Mouse (Mus musculus): ENCODE results near the gene Stard13. TPM values are rescaled to one million over a fixed set of nuclear protein-coding genes. Genes with fewer than 3 reads are reported as not detected.
A peak's percentile ranks its signal among the peaks of the same experiment; 100 is the strongest.

Stard13 gene
- polyA plus RNA-seq, 1 experiment from 2014 or later, result 2.4 TPM

GRCm38 (mm10) chr5:151247115-151247875 is 13.7 kb upstream of the Stard13 start:
- 66% methylated on average over 11 of the region's 11 CpGs for WGBS
- Histone ChIP-seq H3K4me1 (no peaks in the 10 kb centered on the region), H3K9ac (no peak overlapping the region), H3K36me3 (ENCODE audit: poor library complexity, severe bottlenecking) (no peaks in the 10 kb centered on the region), H3K27me3 (no peaks in the 10 kb centered on the region), H3K4me3 (no peak overlapping the region), H3K4me2 (no peak overlapping the region), H3K27ac (no peak overlapping the region), H3K9me3 (replicated peaks) (no peaks in the 10 kb centered on the region)
- peak; percentile 45; the same call in 1 of the 2 replicates for ATAC-seq

GRCm38 (mm10) chr5:151246287-151246686 is 12.7 kb upstream of the Stard13 start:
- no peak overlapping the region for H3K4me3 ChIP-seq
- H3K9ac ChIP-seq, result no peak overlapping the region
- H3K4me2 ChIP-seq, result no peak overlapping the region
- no peak for ATAC-seq
- H3K27ac ChIP-seq, result no peak overlapping the region
- no peaks in the 10 kb centered on the region for H3K36me3 ChIP-seq (ENCODE audit: poor library complexity, severe bottlenecking)
- H3K27me3 ChIP-seq, result no peaks in the 10 kb centered on the region
- 86% methylated on average over 2 of the region's 2 CpGs for WGBS
- no peaks in the 10 kb centered on the region for H3K4me1 ChIP-seq
- H3K9me3 ChIP-seq (replicated peaks), result no peaks in the 10 kb centered on the region

- no peaks in the 10 kb centered on the region for H3K36me3 ChIP-seq (ENCODE audit: poor library complexity, severe bottlenecking)
- H3K4me1 ChIP-seq, result no peaks in the 10 kb centered on the region
- no peak overlapping the region for H3K27ac ChIP-seq
- H3K4me3 ChIP-seq, result no peak overlapping the region
- H3K9ac ChIP-seq, result no peak overlapping the region
- no peak for ATAC-seq
- H3K9me3 ChIP-seq (replicated peaks), result no peaks in the 10 kb centered on the region
- no peak overlapping the region for H3K4me2 ChIP-seq
- H3K27me3 ChIP-seq, result no peaks in the 10 kb centered on the region
- WGBS, result 92% methylated on average over 5 of the region's 5 CpGs
These were observed 11.9 kb upstream of the Stard13 start for GRCm38 (mm10) chr5:151245571-151245970.

- no peak for ATAC-seq
- Histone ChIP-seq H3K9ac (no peak overlapping the region), H3K9me3 (replicated peaks) (no peaks in the 10 kb centered on the region), H3K4me1 (peaks cover 2% of the 10 kb centered on the region; the same call in 1 of the 2 replicates), H3K27me3 (peaks cover 6% of the 10 kb centered on the region; the same call in 1 of the 2 replicates), H3K4me3 (no peak overlapping the region), H3K4me2 (no peak overlapping the region), H3K36me3 (ENCODE audit: poor library complexity, severe bottlenecking) (no peaks in the 10 kb centered on the region), H3K27ac (no peak overlapping the region)
- WGBS, result 83% methylated on average over 9 of the region's 9 CpGs
These were observed 5.1 kb upstream of the Stard13 start for GRCm38 (mm10) chr5:151238730-151239129.

- no peaks in the 10 kb centered on the region for H3K36me3 ChIP-seq (ENCODE audit: poor library complexity, severe bottlenecking)
- 74% methylated on average over 5 of the region's 5 CpGs for WGBS
- H3K27me3 ChIP-seq, result peaks cover 20% of the 10 kb centered on the region
- no peaks in the 10 kb centered on the region for H3K9me3 ChIP-seq (replicated peaks)
- no peak overlapping the region for H3K4me2 ChIP-seq
- ATAC-seq, result no peak
- H3K9ac ChIP-seq, result no peak overlapping the region
- no peak overlapping the region for H3K27ac ChIP-seq
- H3K4me1 ChIP-seq, result peaks cover 11% of the 10 kb centered on the region; the same call in 1 of the 2 replicates
- H3K4me3 ChIP-seq, result no peak overlapping the region
These were observed 2.8 kb upstream of the Stard13 start for GRCm38 (mm10) chr5:151236411-151236810.

- Histone ChIP-seq H3K4me2 (peak overlapping the region; percentile 91), H3K9me3 (replicated peaks) (no peaks in the 10 kb centered on the region), H3K36me3 (ENCODE audit: poor library complexity, severe bottlenecking) (no peaks in the 10 kb centered on the region), H3K27ac (no peak overlapping the region), H3K27me3 (peaks cover 20% of the 10 kb centered on the region), H3K4me3 (peak overlapping the region; percentile 49), H3K4me1 (peaks cover 11% of the 10 kb centered on the region; the same call in 1 of the 2 replicates), H3K9ac (no peak overlapping the region)
- WGBS, result 31% methylated on average over 8 of the region's 13 CpGs
- no peak; the same call in 1 of the 2 replicates for ATAC-seq
These were observed 898 bp downstream of the Stard13 start for GRCm38 (mm10) chr5:151232576-151233299.

GRCm38 (mm10) chr5:151231861-151232260 is 1.8 kb downstream of the Stard13 start:
- ATAC-seq, result no peak
- Histone ChIP-seq H3K27ac (no peak overlapping the region), H3K9me3 (replicated peaks) (no peaks in the 10 kb centered on the region), H3K4me1 (peaks cover 11% of the 10 kb centered on the region; the same call in 1 of the 2 replicates), H3K9ac (no peak overlapping the region), H3K36me3 (ENCODE audit: poor library complexity, severe bottlenecking) (no peaks in the 10 kb centered on the region), H3K4me2 (no peak overlapping the region), H3K4me3 (no peak overlapping the region), H3K27me3 (peaks cover 20% of the 10 kb centered on the region)
- 91% methylated on average over 7 of the region's 7 CpGs for WGBS

GRCm38 (mm10) chr5:151231411-151231810 is 2.2 kb downstream of the Stard13 start:
- no peak for ATAC-seq
- WGBS, result 83% methylated on average over 4 of the region's 4 CpGs

GRCm38 (mm10) chr5:151230427-151230826 is 3.2 kb downstream of the Stard13 start:
- H3K27ac ChIP-seq, result no peak overlapping the region
- H3K27me3 ChIP-seq, result peaks cover 20% of the 10 kb centered on the region
- no peak overlapping the region for H3K4me3 ChIP-seq
- H3K4me2 ChIP-seq, result no peak overlapping the region
- WGBS, result 88% methylated on average over 4 of the region's 4 CpGs
- no peak for ATAC-seq
- H3K9ac ChIP-seq, result no peak overlapping the region
- no peaks in the 10 kb centered on the region for H3K36me3 ChIP-seq (ENCODE audit: poor library complexity, severe bottlenecking)
- peaks cover 11% of the 10 kb centered on the region; the same call in 1 of the 2 replicates for H3K4me1 ChIP-seq
- no peaks in the 10 kb centered on the region for H3K9me3 ChIP-seq (replicated peaks)

More at GRCm38 (mm10) chr5:151231411-151231810, 2.2 kb downstream of the Stard13 start:
- H3K9ac ChIP-seq, result no peak overlapping the region
- H3K4me2 ChIP-seq, result no peak overlapping the region
- H3K4me3 ChIP-seq, result no peak overlapping the region
- H3K27me3 ChIP-seq, result peaks cover 20% of the 10 kb centered on the region
- peaks cover 11% of the 10 kb centered on the region; the same call in 1 of the 2 replicates for H3K4me1 ChIP-seq
- H3K9me3 ChIP-seq (replicated peaks), result no peaks in the 10 kb centered on the region
- no peak overlapping the region for H3K27ac ChIP-seq
- H3K36me3 ChIP-seq (ENCODE audit: poor library complexity, severe bottlenecking), result no peaks in the 10 kb centered on the region

GRCm38 (mm10) chr5:151228367-151229005 is 5.2 kb downstream of the Stard13 start:
- Histone ChIP-seq H3K27ac (no peak overlapping the region), H3K36me3 (ENCODE audit: poor library complexity, severe bottlenecking) (no peaks in the 10 kb centered on the region), H3K27me3 (peaks cover 14% of the 10 kb centered on the region), H3K9ac (no peak overlapping the region), H3K9me3 (replicated peaks) (no peaks in the 10 kb centered on the region), H3K4me3 (no peak overlapping the region), H3K4me2 (no peak overlapping the region), H3K4me1 (peaks cover 7% of the 10 kb centered on the region; the same call in 1 of the 2 replicates)
- 65% methylated on average over 13 of the region's 13 CpGs for WGBS
- no peak for ATAC-seq

- peaks cover under 1% of the 10 kb centered on the region; the same call in 1 of the 2 replicates for H3K4me1 ChIP-seq
- ATAC-seq, result no peak
- 66% methylated on average over 4 of the region's 4 CpGs for WGBS
- H3K9me3 ChIP-seq (replicated peaks), result no peaks in the 10 kb centered on the region
- no peaks in the 10 kb centered on the region for H3K36me3 ChIP-seq (ENCODE audit: poor library complexity, severe bottlenecking)
- H3K27ac ChIP-seq, result no peak overlapping the region
- H3K9ac ChIP-seq, result no peak overlapping the region
- no peaks in the 10 kb centered on the region for H3K27me3 ChIP-seq
- H3K4me3 ChIP-seq, result no peak overlapping the region
- H3K4me2 ChIP-seq, result no peak overlapping the region
These were observed 9.8 kb downstream of the Stard13 start for GRCm38 (mm10) chr5:151223696-151224366.

Data from forebrain, embryonic 13.5 days (tissue).